Mouse (Mus musculus) neural tube, postnatal 0 days (tissue): ENCODE data around the gene Rnf8. TPM values are rescaled to one million over a fixed set of nuclear protein-coding genes. Genes with fewer than 3 reads are reported as not detected.

ENCODE experiments used
- microRNA-seq: library from miRNA; unstranded; fragments of <30 nt; microRNA quantifications from one replicate; pipeline ENCODE4, GENCODE M21; 2016
- polyA plus RNA-seq: library from polyadenylated mRNA; unstranded; fragments of >200 nt; fragmentation: Nextera tagmentation; extraction: Ambion mirVana; gene quantifications from 2 replicates; pipeline ENCODE4 v1.2.1, GENCODE M21; 2015

The Rnf8 gene
- 59.9 and 64.7 TPM in 2 replicates for polyA plus RNA-seq

GRCm38 (mm10) chr17:29614115-29615023 is at the start of gene Rnf8, which contains the start of gene Gm28043:
Gene Rnf8 (plus strand): TSS chr17:29614790.
Gene Gm28043 (plus strand): TSS chr17:29614876.

GRCm38 (mm10) chr17:29660076-29660761 is 45.6 kb downstream of the Rnf8 start, which contains the start of gene Cmtr1:
Gene Cmtr1 (plus strand): TSS chr17:29660595.

Small RNAs within 50 kb of the gene (microRNA-seq; reads per million reads assigned to microRNA genes)
- gene Mir7667 = not detected

Other genes with a start within 250 kb of the Rnf8 start
- gene Pim1, start 124.0 kb upstream of the Rnf8 start, polyA plus RNA-seq = 8.4 and 8.5 TPM in 2 replicates
- not detected in 2 replicates for gene Gm17657, start 65.2 kb upstream of the Rnf8 start, polyA plus RNA-seq
- 21.8 and 24.0 TPM in 2 replicates for gene Tbc1d22b, start 65.0 kb upstream of the Rnf8 start, polyA plus RNA-seq
- 0.74 and 1.2 TPM in 2 replicates for gene Tmem217, start 62.4 kb upstream of the Rnf8 start, polyA plus RNA-seq
- 1.1 and 2.0 TPM in 2 replicates for gene Gm28043, start 86 bp downstream of the Rnf8 start, polyA plus RNA-seq
- 88.5 and 101 TPM in 2 replicates for gene Cmtr1, start 45.8 kb downstream of the Rnf8 start, polyA plus RNA-seq
- 10.5 and 11.9 TPM in 2 replicates for gene Ccdc167, start 102.3 kb downstream of the Rnf8 start, polyA plus RNA-seq